ENCODE assay signal across 7 mouse cellular contexts in genomic region chr6:136172172-136172651, GRCm38 (mm10). TPM values are rescaled to one million over a fixed set of nuclear protein-coding genes. Genes with fewer than 3 reads are reported as not detected.
DNase-seq lines count a peak whose midpoint lies in the region; ATAC-seq lines count a peak whose summit lies in the region.

No protein-coding gene starts in this region.

- peak overlapping the region; percentile 98 for H3K4me2 ChIP-seq in embryonic facial prominence, embryonic 13.5 days
- H3K4me2 ChIP-seq in intestine, embryonic 14.5 days (ENCODE audit: low read length) = peak overlapping the region; percentile 86
- peak overlapping the region; percentile 96 for H3K4me2 ChIP-seq in limb, embryonic 15.5 days

- no peak for ATAC-seq in embryonic facial prominence, embryonic 13.5 days (ENCODE audit: insufficient number of reproducible peaks, insufficient read depth, low FRiP score, low TSS enrichment, low read depth)
- ATAC-seq in intestine, embryonic 14.5 days (replicated peaks; ENCODE audit: low FRiP score, low TSS enrichment, low read depth) = peak; percentile 73
- ATAC-seq in limb, embryonic 15.5 days (ENCODE audit: insufficient number of reproducible peaks, low FRiP score, low TSS enrichment, low read depth) = peak; percentile 35; the same call in 1 of the 2 replicates

- peak overlapping the region; percentile 54 for H3K4me3 ChIP-seq in embryonic facial prominence, embryonic 13.5 days
- peak overlapping the region; percentile 43 for H3K4me3 ChIP-seq in intestine, embryonic 14.5 days (ENCODE audit: low read depth, low read length)
- H3K4me3 ChIP-seq in limb, embryonic 15.5 days = peak overlapping the region; percentile 47

- no peaks in the 10 kb centered on the region for H3K36me3 ChIP-seq in embryonic facial prominence, embryonic 13.5 days
- H3K36me3 ChIP-seq in intestine, embryonic 14.5 days (ENCODE audit: control insufficient read depth, insufficient read depth, low read length) = no peaks in the 10 kb centered on the region
- H3K36me3 ChIP-seq in limb, embryonic 15.5 days = no peaks in the 10 kb centered on the region

- H3K9me3 ChIP-seq in embryonic facial prominence, embryonic 13.5 days = no peaks in the 10 kb centered on the region
- no peaks in the 10 kb centered on the region for H3K9me3 ChIP-seq in intestine, embryonic 14.5 days (ENCODE audit: control insufficient read depth, low read length)
- H3K9me3 ChIP-seq in limb, embryonic 15.5 days = no peaks in the 10 kb centered on the region

- peak overlapping the region; percentile 61 for H3K9ac ChIP-seq in embryonic facial prominence, embryonic 13.5 days
- H3K9ac ChIP-seq in intestine, embryonic 14.5 days (ENCODE audit: low read length) = no peak overlapping the region; the same call in 1 of the 2 replicates
- no peak overlapping the region for H3K9ac ChIP-seq in limb, embryonic 15.5 days

- H3K27me3 ChIP-seq in embryonic facial prominence, embryonic 13.5 days = peaks cover 74% of the 10 kb centered on the region
- H3K27me3 ChIP-seq in intestine, embryonic 14.5 days (replicated peaks; ENCODE audit: control insufficient read depth, insufficient read depth, low read length) = peaks cover 36% of the 10 kb centered on the region
- H3K27me3 ChIP-seq in limb, embryonic 15.5 days = peaks cover 50% of the 10 kb centered on the region

- H3K4me1 ChIP-seq in embryonic facial prominence, embryonic 13.5 days = peaks cover 20% of the 10 kb centered on the region
- H3K4me1 ChIP-seq in intestine, embryonic 14.5 days (replicated peaks; ENCODE audit: control insufficient read depth, insufficient read depth, low read length) = 0 out of 2 replicates have a peak, but pooled peaks cover 8% of the 10 kb centered on the region
- H3K4me1 ChIP-seq in limb, embryonic 15.5 days = peaks cover 21% of the 10 kb centered on the region

- peak; percentile 7 for DNase-seq in lung, postnatal 10 days
- DNase-seq in lung, postnatal 25 days (ENCODE audit: low spot score) = no peak
- DNase-seq in intestine, embryonic 14.5 days (ENCODE audit: low spot score) = peak; percentile 66
- DNase-seq in right cerebral cortex, postnatal 36 days (ENCODE audit: low spot score in 2 of 2) = peak; percentile 80
- DNase-seq in spleen, postnatal 36 days (ENCODE audit: low spot score in 2 of 2) = no peak

- H3K27ac ChIP-seq in embryonic facial prominence, embryonic 13.5 days = no peak overlapping the region
- H3K27ac ChIP-seq in intestine, embryonic 14.5 days (ENCODE audit: low read depth) = no peak overlapping the region
- no peak overlapping the region for H3K27ac ChIP-seq in limb, embryonic 15.5 days

- WGBS in embryonic facial prominence, embryonic 13.5 days = under 1% methylated on average over 43 of the region's 43 CpGs
- WGBS in intestine, embryonic 14.5 days = 1% methylated on average over 43 of the region's 43 CpGs
- under 1% methylated on average over 43 of the region's 43 CpGs for WGBS in limb, embryonic 15.5 days

RNA-seq across cellular contexts. Expression of gene Grin2b, which starts 1.1 kb away (rescaled TPM):
- 6.1 and 6.4 TPM in 2 replicates for polyA plus RNA-seq in embryonic facial prominence, embryonic 13.5 days (2015; fragmentation: Nextera tagmentation; extraction: Ambion mirVana)
- polyA plus RNA-seq in intestine, embryonic 14.5 days (2014; fragmentation: Nextera tagmentation; extraction: Ambion mirVana) = 0.77 and 1.2 TPM in 2 replicates
- polyA plus RNA-seq in limb, embryonic 15.5 days (2015; fragmentation: Nextera tagmentation; extraction: Ambion mirVana) = 3.2 and 3.7 TPM in 2 replicates

Comparison
In these comparisons a context has a peak if more than half of its experiments do, and no peak if none do; other contexts are left out.
1. DNase-seq: peak in lung, postnatal 10 days (single experiment), intestine, embryonic 14.5 days (single experiment) and right cerebral cortex, postnatal 36 days (2 of 2); none in lung, postnatal 25 days (single experiment) and spleen, postnatal 36 days (0 of 2).
2. Peak in every context shown above with its lines, with median percentiles within 50 percentile points of each other: H3K4me2 ChIP-seq and H3K4me3 ChIP-seq.